ENCODE assay signal across 10 mouse cellular contexts in the genomic region with DNA sequence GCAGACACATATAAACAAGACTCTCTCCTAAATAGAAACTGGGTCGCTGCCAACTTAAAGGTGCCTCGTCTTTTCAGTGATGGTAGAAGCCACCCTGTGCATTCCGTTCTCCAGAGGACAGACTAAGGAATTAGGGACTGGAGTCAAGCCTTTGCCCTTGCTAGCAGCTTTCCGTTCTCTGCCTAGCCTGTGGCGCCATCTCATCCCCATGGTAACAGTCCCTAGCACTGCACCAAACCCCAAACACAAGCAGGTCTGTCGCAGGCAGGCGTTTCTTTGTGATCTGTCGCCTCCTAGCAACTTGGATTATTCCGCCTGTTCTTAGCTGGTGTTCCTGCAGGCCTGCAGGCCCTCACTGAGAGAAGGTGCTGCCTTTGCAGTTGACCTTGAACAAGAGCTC. TPM values are rescaled to one million over a fixed set of nuclear protein-coding genes. Genes with fewer than 3 reads are reported as not detected.
DNase-seq lines count a peak whose midpoint lies in the region; ATAC-seq lines count a peak whose summit lies in the region.
"Had no signal": no experiment of that assay in that cellular context is flagged by ENCODE, and none has a peak within 500 bp of the region (broad histone marks: within the 10 kb centered on the region; RNA-seq: fewer than 3 reads in every experiment).

No protein-coding gene starts in this region.

- 27% methylated on average over 9 of the region's 9 CpGs for WGBS in heart, embryonic 15.5 days
- WGBS in midbrain, embryonic 13.5 days: 13% methylated on average over 9 of the region's 9 CpGs

- no peak overlapping the region for H3K4me3 ChIP-seq in heart, embryonic 15.5 days
- no peak overlapping the region for H3K4me3 ChIP-seq in midbrain, embryonic 13.5 days (replicated peaks)
- H3K4me3 ChIP-seq: limb, embryonic 12.5 days had no signal

- H3K9ac ChIP-seq in heart, embryonic 15.5 days: peak overlapping the region; percentile 11; the same call in 1 of the 2 replicates
- no peak overlapping the region for H3K9ac ChIP-seq in midbrain, embryonic 13.5 days (replicated peaks)
- H3K9ac ChIP-seq: limb, embryonic 12.5 days had no signal

- no peaks in the 10 kb centered on the region for H3K9me3 ChIP-seq in heart, embryonic 15.5 days (replicated peaks)
- no peaks in the 10 kb centered on the region for H3K9me3 ChIP-seq in midbrain, embryonic 13.5 days
- H3K9me3 ChIP-seq: limb, embryonic 12.5 days had no signal

- ATAC-seq in heart, embryonic 15.5 days (replicated peaks; ENCODE audit: insufficient number of reproducible peaks, insufficient read depth, low FRiP score, low read depth): peak; percentile 62
- ATAC-seq in midbrain, embryonic 13.5 days: peak; percentile 67; the same call in 1 of the 2 replicates

- peaks cover 20% of the 10 kb centered on the region for H3K36me3 ChIP-seq in heart, embryonic 15.5 days
- 0 out of 2 replicates have a peak, but pooled peaks cover 4% of the 10 kb centered on the region for H3K36me3 ChIP-seq in midbrain, embryonic 13.5 days

- H3K27ac ChIP-seq in heart, embryonic 15.5 days: peak overlapping the region; percentile 90
- peak overlapping the region; percentile 66 for H3K27ac ChIP-seq in midbrain, embryonic 13.5 days
- H3K27ac ChIP-seq: limb, embryonic 12.5 days had no signal

- no peak overlapping the region for H3K4me2 ChIP-seq in heart, embryonic 15.5 days
- H3K4me2 ChIP-seq in midbrain, embryonic 13.5 days (replicated peaks): no peak overlapping the region
- H3K4me2 ChIP-seq: limb, embryonic 12.5 days had no signal

- DNase-seq in heart, adult 11 months: peak; percentile 95
- no peak for DNase-seq in heart, adult 8-10 months (ENCODE audit: low spot score)
- peak; percentile 88 for DNase-seq in brain, adult 2 months (ENCODE audit: low read depth, low spot score)
- DNase-seq in urinary bladder, postnatal 14 days (ENCODE audit: low spot score): no peak
- DNase-seq in gastrocnemius, postnatal 4 days (ENCODE audit: low spot score in 2 of 2): no peak
- DNase-seq in urinary bladder, postnatal 4 days (ENCODE audit: low spot score in 2 of 2): no peak

- H3K27me3 ChIP-seq in heart, embryonic 15.5 days: no peaks in the 10 kb centered on the region
- H3K27me3 ChIP-seq in midbrain, embryonic 13.5 days: no peaks in the 10 kb centered on the region
- H3K27me3 ChIP-seq: limb, embryonic 12.5 days had no signal

- peaks cover 34% of the 10 kb centered on the region for H3K4me1 ChIP-seq in heart, embryonic 15.5 days (replicated peaks)
- peaks cover 20% of the 10 kb centered on the region for H3K4me1 ChIP-seq in midbrain, embryonic 13.5 days (replicated peaks)

RNA-seq across cellular contexts. Expression of gene Mfrp, which starts 5.0 kb away (rescaled TPM):
- total RNA-seq in heart, adult 8-10 months (2022): not detected
- polyA plus RNA-seq in heart, embryonic 15.5 days (2015; fragmentation: Nextera tagmentation; extraction: Ambion mirVana): not detected in 2 replicates
- 0.16 TPM in 1 of 2 replicates, not detected in the other for polyA plus RNA-seq in midbrain, embryonic 13.5 days (2015; fragmentation: Nextera tagmentation; extraction: Ambion mirVana)
- total RNA-seq in gastrocnemius, postnatal 4 days (2021): not detected

RNA-seq across cellular contexts. Expression of gene C1qtnf5, which starts 10.5 kb away (rescaled TPM):
- total RNA-seq in heart, adult 8-10 months (2022): 10 to 100 TPM in 1 of 4 experiments, 1 to 10 TPM in 3; 7.6 to 12.9 (median 8.9) TPM
- polyA plus RNA-seq in heart, embryonic 15.5 days (2015; fragmentation: Nextera tagmentation; extraction: Ambion mirVana): 3.8 TPM in 2 replicates
- 1.9 and 2.5 TPM in 2 replicates for polyA plus RNA-seq in midbrain, embryonic 13.5 days (2015; fragmentation: Nextera tagmentation; extraction: Ambion mirVana)
- 10 to 100 TPM; 12.9 to 15.0 TPM for total RNA-seq in gastrocnemius, postnatal 4 days (2021)

RNA-seq across cellular contexts. Expression of gene Gm49380, which starts 16.8 kb away (rescaled TPM):
- total RNA-seq in heart, adult 8-10 months (2022): under 1 TPM; 0.11 to 0.47 (median 0.30) TPM
- 0.05 and 0.13 TPM in 2 replicates for polyA plus RNA-seq in heart, embryonic 15.5 days (2015; fragmentation: Nextera tagmentation; extraction: Ambion mirVana)
- 0.24 and 0.36 TPM in 2 replicates for polyA plus RNA-seq in midbrain, embryonic 13.5 days (2015; fragmentation: Nextera tagmentation; extraction: Ambion mirVana)
- total RNA-seq in gastrocnemius, postnatal 4 days (2021): under 1 TPM in 1 of 2 experiments, not detected in 1; 0.10 TPM
- polyA plus RNA-seq: spleen, adult 2 months had no signal

RNA-seq across cellular contexts. Expression of gene Rnf26, which starts 16.8 kb away (rescaled TPM):
- total RNA-seq in heart, adult 8-10 months (2022): 1 to 10 TPM; 5.2 to 7.0 (median 6.4) TPM
- polyA plus RNA-seq in heart, embryonic 15.5 days (2015; fragmentation: Nextera tagmentation; extraction: Ambion mirVana): 28.7 and 39.9 TPM in 2 replicates
- 29.9 and 32.7 TPM in 2 replicates for polyA plus RNA-seq in midbrain, embryonic 13.5 days (2015; fragmentation: Nextera tagmentation; extraction: Ambion mirVana)
- 10 to 100 TPM; 22.0 to 22.9 TPM for total RNA-seq in gastrocnemius, postnatal 4 days (2021)

RNA-seq across cellular contexts. Expression of gene Usp2, which starts 29.7 kb away (rescaled TPM):
- 100 to 1,000 TPM; 160 to 205 (median 195) TPM for total RNA-seq in heart, adult 8-10 months (2022)
- 69.9 and 74.9 TPM in 2 replicates for polyA plus RNA-seq in heart, embryonic 15.5 days (2015; fragmentation: Nextera tagmentation; extraction: Ambion mirVana)
- 4.5 and 8.3 TPM in 2 replicates for polyA plus RNA-seq in midbrain, embryonic 13.5 days (2015; fragmentation: Nextera tagmentation; extraction: Ambion mirVana)
- 100 to 1,000 TPM in 1 of 2 experiments, 10 to 100 TPM in 1; 96.7 to 121 TPM for total RNA-seq in gastrocnemius, postnatal 4 days (2021)

Comparison
In these comparisons a context has a peak if more than half of its experiments do, and no peak if none do; other contexts are left out.
1. DNase-seq: peak in heart, adult 11 months (single experiment) and brain, adult 2 months (single experiment); none in heart, adult 8-10 months (single experiment), urinary bladder, postnatal 14 days (single experiment), gastrocnemius, postnatal 4 days (0 of 2) and urinary bladder, postnatal 4 days (0 of 2).